Mouse (Mus musculus) kidney, adult 2 months (tissue): ENCODE data around the gene Macrod2.

Experiments
- CTCF ChIP-seq: fragments of 200-500 bp; conservative IDR thresholded peaks from 2 replicates; pipeline ENCODE4 v1.5.1; 2011; ENCODE audit warnings: low read depth, mild to moderate bottlenecking, control low read depth, low read length, moderate library complexity, mixed read lengths; ENCODE audit not compliant: insufficient read depth, insufficient read length
- POLR2A ChIP-seq: fragments of 200-500 bp; IDR thresholded peaks from one replicate; pipeline ENCODE4 v1.6.1; 2011; ENCODE audit warnings: low read depth, low read length, control low read depth

- TF ChIP-seq CTCF (no peak), POLR2A (peak; percentile 70)
Measured at GRCm38 (mm10) chr2:140395179-140395578, at the start of gene Macrod2.
